Mouse (Mus musculus): ENCODE results near the gene Hist1h2ai. TPM values are rescaled to one million over a fixed set of nuclear protein-coding genes. Genes with fewer than 3 reads are reported as not detected.
"Not testable (repeated sequence)": the region's sequence is repeated elsewhere in the genome, so short reads cannot be mapped to it uniquely, and the experiment has no call there.

The Hist1h2ai gene
- polyA plus RNA-seq, 1 experiment from 2014 or later, result 32.5 TPM

GRCm38 (mm10) chr13:21734010-21734905, 18.0 kb downstream of the Hist1h2ai start:
- peak overlapping the region; percentile 57 for H3K4me2 ChIP-seq (replicated peaks)
- no peaks in the 10 kb centered on the region for H3K9me3 ChIP-seq
- H3K4me1 ChIP-seq (replicated peaks), result no peaks in the 10 kb centered on the region; the same call in 1 of the 2 replicates
- under 1% methylated on average over 21 of the region's 21 CpGs for WGBS
- peak overlapping the region; percentile 96 for H3K27ac ChIP-seq
- ATAC-seq, result peak; percentile 84
- no peaks in the 10 kb centered on the region for H3K27me3 ChIP-seq (replicated peaks)
- no peaks in the 10 kb centered on the region for H3K36me3 ChIP-seq
- H3K4me3 ChIP-seq (replicated peaks), result peak overlapping the region; percentile 45
- peak overlapping the region; percentile 60 for H3K9ac ChIP-seq

GRCm38 (mm10) chr13:21734906-21735767, 18.9 kb downstream of the Hist1h2ai start, which contains the start of gene Hist1h4j:
Hist1h4j (plus strand) TSS chr13:21735064.
- Histone ChIP-seq H3K27ac (peak within 1 kb of the TSS; percentile 96), H3K9ac (peak within 1 kb of the TSS; percentile 60), H3K4me3 (replicated peaks) (peak within 1 kb of the TSS; percentile 45), H3K4me2 (replicated peaks) (peak within 1 kb of the TSS; percentile 57)
- H3K9me3 ChIP-seq; H3K4me1 ChIP-seq (replicated peaks); H3K36me3 ChIP-seq; H3K27me3 ChIP-seq (replicated peaks): not testable (repeated sequence)
- peak; percentile 92 for ATAC-seq
- WGBS, result under 1% methylated on average over 43 of the region's 56 CpGs

GRCm38 (mm10) chr13:21745006-21745405, 28.8 kb downstream of the Hist1h2ai start:
- 0 out of 2 replicates have a peak, but pooled peaks cover 4% of the 10 kb centered on the region for H3K4me1 ChIP-seq (replicated peaks)
- H3K27ac ChIP-seq, result no peak overlapping the region
- no peaks in the 10 kb centered on the region for H3K9me3 ChIP-seq
- WGBS, result 33% methylated on average over 1 of the region's 1 CpGs
- no peaks in the 10 kb centered on the region for H3K27me3 ChIP-seq (replicated peaks)
- H3K9ac ChIP-seq, result no peak overlapping the region
- no peak overlapping the region for H3K4me2 ChIP-seq (replicated peaks)
- H3K36me3 ChIP-seq, result no peaks in the 10 kb centered on the region
- no peak for ATAC-seq
- H3K4me3 ChIP-seq (replicated peaks), result no peak overlapping the region

- no peak for ATAC-seq
- Histone ChIP-seq H3K4me1 (replicated peaks) (0 out of 2 replicates have a peak, but pooled peaks cover 6% of the 10 kb centered on the region), H3K9ac (peak overlapping the region; percentile 46), H3K9me3 (no peaks in the 10 kb centered on the region), H3K4me2 (replicated peaks) (peak overlapping the region; percentile 62), H3K27me3 (replicated peaks) (no peaks in the 10 kb centered on the region), H3K4me3 (replicated peaks) (peak overlapping the region; percentile 44), H3K27ac (peak overlapping the region; percentile 94), H3K36me3 (no peaks in the 10 kb centered on the region)
- WGBS, result 4% methylated on average over 5 of the region's 5 CpGs
These were observed 33.4 kb downstream of the Hist1h2ai start for GRCm38 (mm10) chr13:21749387-21750158.

- ATAC-seq, result peak; percentile 84
- Histone ChIP-seq H3K4me2 (replicated peaks) (peak within 1 kb of the TSS; percentile 62), H3K27ac (peak within 1 kb of the TSS; percentile 94), H3K9ac (peak within 1 kb of the TSS; percentile 53), H3K4me3 (replicated peaks) (peak within 1 kb of the TSS; percentile 44)
- H3K36me3 ChIP-seq; H3K9me3 ChIP-seq; H3K27me3 ChIP-seq (replicated peaks); H3K4me1 ChIP-seq (replicated peaks): not testable (repeated sequence)
- under 1% methylated on average over 51 of the region's 56 CpGs for WGBS
These were observed 34.2 kb downstream of the Hist1h2ai start, which contains the start of gene Hist1h4k for GRCm38 (mm10) chr13:21750159-21751017. Hist1h4k (minus strand) TSS chr13:21750505.

GRCm38 (mm10) chr13:21751417-21751816, 35.2 kb downstream of the Hist1h2ai start:
- Histone ChIP-seq H3K4me1 (replicated peaks) (0 out of 2 replicates have a peak, but pooled peaks cover 6% of the 10 kb centered on the region), H3K9ac (no peak overlapping the region), H3K27me3 (replicated peaks) (no peaks in the 10 kb centered on the region), H3K4me2 (replicated peaks) (no peak overlapping the region), H3K27ac (no peak overlapping the region), H3K36me3 (no peaks in the 10 kb centered on the region), H3K9me3 (no peaks in the 10 kb centered on the region), H3K4me3 (replicated peaks) (no peak overlapping the region)
- no peak for ATAC-seq

- Histone ChIP-seq H3K36me3 (no peaks in the 10 kb centered on the region), H3K4me2 (replicated peaks) (no peak overlapping the region), H3K27me3 (replicated peaks) (no peaks in the 10 kb centered on the region), H3K9ac (no peak overlapping the region), H3K27ac (peak overlapping the region; percentile 11; the same call in 1 of the 2 replicates), H3K4me1 (replicated peaks) (0 out of 2 replicates have a peak, but pooled peaks cover 6% of the 10 kb centered on the region), H3K9me3 (no peaks in the 10 kb centered on the region), H3K4me3 (replicated peaks) (no peak overlapping the region)
- ATAC-seq, result no peak
- WGBS, result 61% methylated on average over 3 of the region's 3 CpGs
These were observed 35.6 kb downstream of the Hist1h2ai start for GRCm38 (mm10) chr13:21751827-21752226.

GRCm38 (mm10) chr13:21752356-21752755, 36.1 kb downstream of the Hist1h2ai start:
- ATAC-seq, result no peak
- WGBS, result 26% methylated on average over 3 of the region's 3 CpGs
- H3K4me3 ChIP-seq (replicated peaks), result no peak overlapping the region; the same call in 1 of the 2 replicates
- no peaks in the 10 kb centered on the region for H3K36me3 ChIP-seq
- H3K27me3 ChIP-seq (replicated peaks), result no peaks in the 10 kb centered on the region
- 0 out of 2 replicates have a peak, but pooled peaks cover 5% of the 10 kb centered on the region for H3K4me1 ChIP-seq (replicated peaks)
- 0 out of 2 replicates have a peak overlapping the region, but pooled peaks have one; percentile 11 for H3K27ac ChIP-seq
- no peak overlapping the region for H3K9ac ChIP-seq
- peak overlapping the region; percentile 70; the same call in 1 of the 2 replicates for H3K4me2 ChIP-seq (replicated peaks)
- H3K9me3 ChIP-seq, result no peaks in the 10 kb centered on the region

GRCm38 (mm10) chr13:21753051-21753523, 36.9 kb downstream of the Hist1h2ai start:
- no peak for ATAC-seq
- Histone ChIP-seq H3K36me3 (no peaks in the 10 kb centered on the region), H3K27ac (peak overlapping the region; percentile 91), H3K4me1 (replicated peaks) (0 out of 2 replicates have a peak, but pooled peaks cover 2% of the 10 kb centered on the region), H3K4me3 (replicated peaks) (peak overlapping the region; percentile 43), H3K27me3 (replicated peaks) (no peaks in the 10 kb centered on the region), H3K4me2 (replicated peaks) (peak overlapping the region; percentile 70), H3K9me3 (no peaks in the 10 kb centered on the region), H3K9ac (peak overlapping the region; percentile 58)
- 1% methylated on average over 10 of the region's 10 CpGs for WGBS

- peak within 1 kb of the TSS; percentile 58 for H3K9ac ChIP-seq
- peak within 1 kb of the TSS; percentile 70 for H3K4me2 ChIP-seq (replicated peaks)
- not testable (repeated sequence) for H3K36me3 ChIP-seq; H3K9me3 ChIP-seq; H3K4me1 ChIP-seq (replicated peaks); H3K27me3 ChIP-seq (replicated peaks)
- ATAC-seq, result peak; percentile 94
- H3K4me3 ChIP-seq (replicated peaks), result peak within 1 kb of the TSS; percentile 43
- peak within 1 kb of the TSS; percentile 91 for H3K27ac ChIP-seq
- WGBS, result under 1% methylated on average over 48 of the region's 50 CpGs
These were observed 37.5 kb downstream of the Hist1h2ai start, which contains the start of the genes Hist1h2ak and Hist1h2bn for GRCm38 (mm10) chr13:21753524-21754285. Hist1h2ak (minus strand) TSS chr13:21753827. Hist1h2bn (plus strand) TSS chr13:21754123.
